ENCODE assay signal across 21 mouse cellular contexts in the genomic region with DNA sequence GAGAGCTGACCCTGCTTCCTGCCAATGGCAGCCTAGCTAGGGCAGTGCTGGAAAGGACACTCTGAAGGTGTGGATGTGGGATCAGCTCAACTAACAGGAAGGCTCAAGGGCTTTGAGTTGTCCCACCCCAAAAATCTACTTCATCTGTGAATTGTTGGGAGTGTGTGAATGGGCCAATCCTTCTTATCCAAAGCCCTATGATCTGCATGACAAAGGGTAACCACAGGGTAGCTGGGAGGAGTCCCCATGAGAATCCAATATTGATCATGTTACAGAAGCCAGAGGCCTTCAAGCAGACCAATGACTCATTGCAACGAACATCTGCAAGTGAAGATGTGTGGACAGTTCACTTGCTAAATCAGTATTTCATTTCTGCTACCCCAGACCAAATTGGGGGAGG. TPM values are rescaled to one million over a fixed set of nuclear protein-coding genes. Genes with fewer than 3 reads are reported as not detected.
A peak's percentile ranks its signal among the peaks of the same experiment; 100 is the strongest.
DNase-seq lines count a peak whose midpoint lies in the region; ATAC-seq and TF ChIP-seq lines count a peak whose summit lies in the region.
"Had no signal": no experiment of that assay in that cellular context is flagged by ENCODE, and none has a peak within 500 bp of the region (broad histone marks: within the 10 kb centered on the region; RNA-seq: fewer than 3 reads in every experiment).

No protein-coding gene starts in this region.

- no peak overlapping the region for H3K4me3 ChIP-seq in ES-Bruce4 (ENCODE audit: low read depth, low read length)
- H3K4me3 ChIP-seq in forebrain, postnatal 0 days (ENCODE audit: low read depth, low read length): no peak overlapping the region
- H3K4me3 ChIP-seq: embryonic facial prominence, embryonic 10.5 days; embryonic facial prominence, embryonic 12.5 days; forebrain, embryonic 13.5 days; forebrain, embryonic 15.5 days had no signal

- no peak for TF ChIP-seq POLR2A in ES-Bruce4 (IDR thresholded peaks at IDR 0.05; ENCODE audit: insufficient read depth, low read length)

- H3K9ac ChIP-seq in ES-Bruce4 (ENCODE audit: low read depth, poor library complexity, severe bottlenecking): no peak overlapping the region
- no peak overlapping the region for H3K9ac ChIP-seq in forebrain, postnatal 0 days
- H3K9ac ChIP-seq: embryonic facial prominence, embryonic 12.5 days; forebrain, embryonic 13.5 days; forebrain, embryonic 15.5 days had no signal

- H3K4me2 ChIP-seq in forebrain, postnatal 0 days (ENCODE audit: low read depth): no peak overlapping the region
- H3K4me2 ChIP-seq: embryonic facial prominence, embryonic 12.5 days; forebrain, embryonic 13.5 days; forebrain, embryonic 15.5 days had no signal

- H3K9me3 ChIP-seq in ES-Bruce4 (replicated peaks; ENCODE audit: control insufficient read depth, insufficient read depth, low read length, poor library complexity, severe bottlenecking): peaks cover 6% of the 10 kb centered on the region
- H3K9me3 ChIP-seq in forebrain, postnatal 0 days (ENCODE audit: low read length): no peaks in the 10 kb centered on the region
- H3K9me3 ChIP-seq: embryonic facial prominence, embryonic 12.5 days; forebrain, embryonic 13.5 days; forebrain, embryonic 15.5 days; G1E had no signal

- H3K27ac ChIP-seq in ES-Bruce4 (ENCODE audit: insufficient read depth, low read length): no peak overlapping the region
- H3K27ac ChIP-seq in forebrain, postnatal 0 days (ENCODE audit: low read depth, low read length): no peak overlapping the region
- H3K27ac ChIP-seq: embryonic facial prominence, embryonic 10.5 days; embryonic facial prominence, embryonic 12.5 days; forebrain, embryonic 13.5 days; forebrain, embryonic 15.5 days had no signal

- DNase-seq in ES-CJ7 (ENCODE audit: low read depth, low spot score) (peak; percentile 94), R1 (ENCODE audit: low read depth, low spot score) (peak; percentile 90), ZHBTc4 (ENCODE audit: low read depth, low spot score) (peak; percentile 90)
- no peak for DNase-seq in ovary, postnatal 14 days (ENCODE audit: low spot score)
- DNase-seq in cerebellum, adult 9-11 months: no peak
- no peak for DNase-seq in forebrain, postnatal 0 days
- DNase-seq: adrenal gland, adult 2 months; adrenal gland, postnatal 10 days; adrenal gland, postnatal 25 days; cerebellum, adult 11 months; cerebellum, adult 18-20 months; cerebellum, adult 8-10 months; cerebellum, postnatal 10 days; cerebellum, postnatal 25 days had no signal

- H3K36me3 ChIP-seq in ES-Bruce4 (ENCODE audit: control insufficient read depth, insufficient read depth, low read length, poor library complexity, severe bottlenecking): no peaks in the 10 kb centered on the region
- no peaks in the 10 kb centered on the region for H3K36me3 ChIP-seq in forebrain, postnatal 0 days (ENCODE audit: insufficient read depth)
- H3K36me3 ChIP-seq: embryonic facial prominence, embryonic 10.5 days; embryonic facial prominence, embryonic 12.5 days; forebrain, embryonic 15.5 days; G1E had no signal

- ATAC-seq in forebrain, postnatal 0 days: no peak
- ATAC-seq: forebrain, embryonic 13.5 days; forebrain, embryonic 15.5 days; Patski had no signal

- no peaks in the 10 kb centered on the region for H3K4me1 ChIP-seq in ES-Bruce4 (ENCODE audit: control insufficient read depth, insufficient read depth, low read length)
- no peaks in the 10 kb centered on the region for H3K4me1 ChIP-seq in forebrain, postnatal 0 days (ENCODE audit: insufficient read depth)
- H3K4me1 ChIP-seq: embryonic facial prominence, embryonic 10.5 days; embryonic facial prominence, embryonic 12.5 days; forebrain, embryonic 13.5 days; forebrain, embryonic 15.5 days had no signal

- no peak for TF ChIP-seq CTCF in ES-Bruce4 (IDR thresholded peaks at IDR 0.05; ENCODE audit: low read depth, low read length)
- TF ChIP-seq CTCF in forebrain, postnatal 0 days (IDR thresholded peaks at IDR 0.05; ENCODE audit: low read depth): no peak

- TF ChIP-seq EP300 in ES-Bruce4 (IDR thresholded peaks at IDR 0.05; ENCODE audit: insufficient read depth, low read depth, low read length): 0 out of 2 replicates have a peak, but pooled peaks have one; percentile 32

- 81% methylated on average over 1 of the region's 1 CpGs for WGBS in forebrain, postnatal 0 days

- peaks cover 1% of the 10 kb centered on the region; the same call in 1 of the 2 replicates for H3K27me3 ChIP-seq in ES-Bruce4 (ENCODE audit: control insufficient read depth, insufficient read depth, low read length, poor library complexity, severe bottlenecking)
- H3K27me3 ChIP-seq in forebrain, postnatal 0 days (ENCODE audit: insufficient read depth, low read length): no peaks in the 10 kb centered on the region
- H3K27me3 ChIP-seq: embryonic facial prominence, embryonic 12.5 days; forebrain, embryonic 13.5 days; forebrain, embryonic 15.5 days; Patski had no signal

RNA-seq across cellular contexts. Expression of a gene that starts 51.1 kb away (rescaled TPM):
- polyA plus RNA-seq in ES-Bruce4 (2011; ENCODE audit: insufficient read depth, insufficient read length, low read depth, missing spikeins): not detected in 2 replicates
- total RNA-seq in forebrain, postnatal 0 days (2014; rRNA removed): 7.2 and 12.1 TPM in 2 replicates
- 4.1 and 6.5 TPM in 2 replicates for polyA plus RNA-seq in forebrain, postnatal 0 days (2015; fragmentation: Nextera tagmentation; extraction: Ambion mirVana)
- polyA plus RNA-seq: G1E had no signal

Comparison
In these comparisons a context has a peak if more than half of its experiments do, and no peak if none do; other contexts are left out.
1. DNase-seq: peak in ES-CJ7 (single experiment), R1 (single experiment) and ZHBTc4 (single experiment); none in ovary, postnatal 14 days (single experiment), cerebellum, adult 9-11 months (single experiment) and forebrain, postnatal 0 days (single experiment).